Mouse (Mus musculus) MEL (cell line): ENCODE results near the gene Fam229b. TPM values are rescaled to one million over a fixed set of nuclear protein-coding genes. Genes with fewer than 3 reads are reported as not detected.

ENCODE experiments used
- DNase-seq: peaks from one replicate; pipeline ENCODE4 v3.0.0; 2011; ENCODE audit warnings: low read depth, low spot score
- H3K27ac ChIP-seq: 2 replicates; pipeline ENCODE4 v1.5.1; 2012; ENCODE audit warnings: low read depth, mild to moderate bottlenecking, control low read depth, low read length, moderate library complexity; ENCODE audit not compliant: control insufficient read depth
- H3K27me3 ChIP-seq, 2 experiments: fragments of 150-350 bp in 1 of 2; sonication (generic) in 1 of 2; 2 replicates each; pipeline ENCODE4 v1.6.1; 2012; ENCODE audit warnings: low read length in 2 of 2, mild to moderate bottlenecking in 2 of 2, improper control_type of control experiment in 1 of 2, moderate library complexity in 1 of 2; ENCODE audit not compliant: insufficient read depth in 2 of 2, control insufficient read depth in 1 of 2
- H3K36me3 ChIP-seq, 2 experiments: 2 replicates each; pipeline ENCODE4 v1.6.1; 2012 to 2014; ENCODE audit warnings: low read length in 2 of 2, improper control_type of control experiment in 1 of 2, inconsistent platforms in 1 of 2, mild to moderate bottlenecking in 1 of 2; ENCODE audit not compliant: insufficient read depth in 2 of 2, control insufficient read depth in 1 of 2
- H3K4me1 ChIP-seq, 2 experiments: fragments of 150-350 bp in 1 of 2; sonication (generic) in 1 of 2; 2 replicates each; pipeline ENCODE4 v1.6.1; 2012; ENCODE audit warnings: low read length in 2 of 2, improper control_type of control experiment in 1 of 2, mild to moderate bottlenecking in 1 of 2; ENCODE audit not compliant: insufficient read depth in 2 of 2, control insufficient read depth in 1 of 2
- H3K4me3 ChIP-seq, 2 experiments: fragments of 150-350 bp in 1 of 2; sonication (generic) in 1 of 2; 2 replicates each; pipeline ENCODE4 v1.5.1; 2012; ENCODE audit warnings: low read depth in 2 of 2, low read length in 2 of 2, mild to moderate bottlenecking in 2 of 2, moderate library complexity in 2 of 2, control low read depth in 1 of 2, improper control_type of control experiment in 1 of 2; ENCODE audit not compliant: control insufficient read depth in 1 of 2, insufficient read depth in 1 of 2
- H3K79me2 ChIP-seq: 2 replicates; pipeline ENCODE4 v1.6.1; 2012; ENCODE audit warnings: mild to moderate bottlenecking, low read length, moderate library complexity; ENCODE audit not compliant: control insufficient read depth, poor library complexity, insufficient read depth
- H3K9ac ChIP-seq: 2 replicates; pipeline ENCODE4 v1.6.1; 2012; ENCODE audit warnings: low read depth, mild to moderate bottlenecking, control low read depth, low read length, moderate library complexity; ENCODE audit not compliant: control insufficient read depth, poor library complexity, severe bottlenecking
- H3K9me3 ChIP-seq: fragments of 150-350 bp; sonication (generic); replicated peaks from 2 replicates; pipeline ENCODE4 v1.6.1; 2012; ENCODE audit warnings: mild to moderate bottlenecking, low read length, improper control_type of control experiment, moderate library complexity; ENCODE audit not compliant: insufficient read depth
- CTCF ChIP-seq, 3 experiments: IDR thresholded peaks in 2 of 3; conservative IDR thresholded peaks in 1 of 3; 2 replicates each; pipeline ENCODE4 v1.5.1; 2011 to 2012; ENCODE audit warnings: low read length in 3 of 3, low read depth in 2 of 3, mild to moderate bottlenecking in 2 of 3, improper control_type of control experiment in 1 of 3, inconsistent platforms in 1 of 3, mixed read lengths in 1 of 3, moderate library complexity in 1 of 3; ENCODE audit not compliant: control insufficient read depth in 1 of 3, insufficient read depth in 1 of 3, poor library complexity in 1 of 3, severe bottlenecking in 1 of 3
- ELF1 ChIP-seq: IDR thresholded peaks from 2 replicates; pipeline ENCODE4 v1.6.1; 2014; ENCODE audit warnings: low read depth, mild to moderate bottlenecking, inconsistent platforms, low read length, improper control_type of control experiment, moderate library complexity
- EP300 ChIP-seq, 2 experiments: IDR thresholded peaks; 2 replicates each; pipeline ENCODE4 v1.6.1; 2011; ENCODE audit warnings: improper control_type of control experiment in 2 of 2, low read length in 2 of 2, low read depth in 1 of 2, mild to moderate bottlenecking in 1 of 2
- GABPA ChIP-seq: IDR thresholded peaks from 2 replicates; pipeline ENCODE4 v1.6.1; 2012; ENCODE audit warnings: low read depth, mild to moderate bottlenecking, inconsistent platforms, low read length, improper control_type of control experiment, moderate library complexity
- MEF2A ChIP-seq: IDR thresholded peaks from 2 replicates; pipeline ENCODE4 v1.6.1; 2014; ENCODE audit warnings: low read depth, mild to moderate bottlenecking, inconsistent platforms, low read length, improper control_type of control experiment; ENCODE audit not compliant: poor library complexity, insufficient replicate concordance, severe bottlenecking; ENCODE audit errors: extremely low read depth
- MYB ChIP-seq: IDR thresholded peaks from 2 replicates; pipeline ENCODE4 v1.6.1; 2011; ENCODE audit warnings: mild to moderate bottlenecking, low read depth, low read length, improper control_type of control experiment
- MYC ChIP-seq: IDR thresholded peaks from 2 replicates; pipeline ENCODE4 v1.6.1; 2011; ENCODE audit warnings: low read depth, mild to moderate bottlenecking, low read length, improper control_type of control experiment, moderate library complexity
- NELFE ChIP-seq: IDR thresholded peaks from 2 replicates; pipeline ENCODE4 v1.6.1; 2011; ENCODE audit warnings: low read depth, low read length, improper control_type of control experiment
- POLR2AphosphoS5 ChIP-seq: IDR thresholded peaks from 2 replicates; pipeline ENCODE4 v1.6.1; 2012; ENCODE audit warnings: low read depth, borderline replicate concordance, mild to moderate bottlenecking, inconsistent platforms, low read length, moderate library complexity, mixed read lengths
- RAD21 ChIP-seq: IDR thresholded peaks from 2 replicates; pipeline ENCODE4 v1.6.1; 2011; ENCODE audit warnings: mild to moderate bottlenecking, low read depth, low read length, improper control_type of control experiment
- SIN3A ChIP-seq: IDR thresholded peaks from 2 replicates; pipeline ENCODE4 v1.6.1; 2012; ENCODE audit warnings: low read length, improper control_type of control experiment, inconsistent platforms
- TBP ChIP-seq: IDR thresholded peaks from 2 replicates; pipeline ENCODE4 v1.8.0; 2011; ENCODE audit warnings: low read depth, low read length, improper control_type of control experiment
- USF1 ChIP-seq: IDR thresholded peaks from 2 replicates; pipeline ENCODE4 v1.6.1; 2014; ENCODE audit warnings: low read depth, mild to moderate bottlenecking, inconsistent platforms, low read length, improper control_type of control experiment, moderate library complexity
- ZC3H11A ChIP-seq: IDR thresholded peaks from 2 replicates; pipeline ENCODE4 v1.6.1; 2012; ENCODE audit warnings: low read depth, mild to moderate bottlenecking, inconsistent platforms, low read length, improper control_type of control experiment
- ZMIZ1 ChIP-seq: IDR thresholded peaks from 2 replicates; pipeline ENCODE4 v1.6.1; 2012; ENCODE audit warnings: low read depth, mild to moderate bottlenecking, inconsistent platforms, low read length, improper control_type of control experiment, moderate library complexity
- ZNF384 ChIP-seq: IDR thresholded peaks from 2 replicates; pipeline ENCODE4 v1.6.1; 2012; ENCODE audit warnings: low read depth, mild to moderate bottlenecking, inconsistent platforms, low read length, improper control_type of control experiment
- polyA plus RNA-seq, 2 experiments: library from polyadenylated mRNA; stranded (reverse) in 1 of 2; unstranded in 1 of 2; fragments of >175 nt in 1 of 2; fragments of >200 nt in 1 of 2; gene quantifications; 2 replicates each; pipeline versions ENCODE4 v1.2.1 to v1.2.4; 2012; ENCODE audit warnings: low replicate concordance in 2 of 2, low read depth in 1 of 2; ENCODE audit not compliant: insufficient read length in 2 of 2, insufficient read depth in 1 of 2, missing spikeins in 1 of 2
- total RNA-seq: library from RNA; depleted of rRNA; stranded (reverse); fragments of 300-350 nt; gene quantifications from 2 replicates; pipeline ENCODE4 v1.2.3, GENCODE M21; 2012

The Fam229b gene
- total and polyA plus RNA-seq, 3 experiments, result 1.2 to 1.5 TPM; not detected in 1

GRCm38 (mm10) chr10:39140843-39141242, 7.1 kb upstream of the Fam229b start:
- no peaks in the 10 kb centered on the region for H3K4me1 ChIP-seq
- DNase-seq, result no peak
- H3K27ac ChIP-seq, result no peak overlapping the region
- H3K4me3 ChIP-seq, result no peak overlapping the region
- no peak overlapping the region for H3K9ac ChIP-seq
- H3K79me2 ChIP-seq, result no peaks in the 10 kb centered on the region
- TF ChIP-seq MYB (no peak), ZNF384 (no peak), NELFE (no peak), USF1 (no peak), GABPA (no peak), ELF1 (no peak), TBP (no peak), POLR2AphosphoS5 (no peak), EP300 (IDR thresholded peaks at IDR 0.05; ENCODE audit: low read depth in 1 of 2, low read length in 2 of 2) (no peak), RAD21 (no peak)
- H3K36me3 ChIP-seq, result no peaks in the 10 kb centered on the region
- no peaks in the 10 kb centered on the region for H3K27me3 ChIP-seq
- H3K9me3 ChIP-seq, result no peaks in the 10 kb centered on the region

- Histone ChIP-seq H3K9me3 (no peaks in the 10 kb centered on the region), H3K4me1 (no peaks in the 10 kb centered on the region; a peak in 1 of 4 replicates), H3K27me3 (no peaks in the 10 kb centered on the region), H3K36me3 (peaks cover 0 to 5% of the 10 kb centered on the region in 2 experiments; a peak in 2 of 4 replicates), H3K79me2 (no peaks in the 10 kb centered on the region), H3K4me3 (no peak overlapping the region), H3K27ac (no peak overlapping the region), H3K9ac (no peak overlapping the region)
- DNase-seq, result no peak
- no peak for TF ChIP-seq ZMIZ1
- no peak for TF ChIP-seq CTCF (IDR thresholded peaks at IDR 0.05 in 2 of 3, conservative IDR thresholded peaks at IDR 0.05 in 1 of 3; ENCODE audit: control insufficient read depth in 1 of 3, insufficient read depth in 1 of 3, low read depth in 2 of 3, low read length in 3 of 3, poor library complexity in 1 of 3, severe bottlenecking in 1 of 3)
- TF ChIP-seq ZNF384, result no peak
Observed at GRCm38 (mm10) chr10:39138761-39139160, 5.0 kb upstream of the Fam229b start.

- Histone ChIP-seq H3K9ac (no peak overlapping the region), H3K9me3 (no peaks in the 10 kb centered on the region), H3K79me2 (no peaks in the 10 kb centered on the region), H3K4me3 (no peak overlapping the region), H3K4me1 (no peaks in the 10 kb centered on the region; a peak in 2 of 4 replicates), H3K27ac (no peak overlapping the region), H3K27me3 (no peaks in the 10 kb centered on the region), H3K36me3 (peaks cover 0 to 7% of the 10 kb centered on the region in 2 experiments; a peak in 2 of 4 replicates)
- no peak for DNase-seq
- TF ChIP-seq SIN3A (no peak), ZC3H11A (no peak), MYC (no peak), MEF2A (no peak)
Observed at GRCm38 (mm10) chr10:39137766-39138165, 4.1 kb upstream of the Fam229b start.
